Mouse (Mus musculus): Measurements from ENCODE around the gene Eml1.

DNA sequence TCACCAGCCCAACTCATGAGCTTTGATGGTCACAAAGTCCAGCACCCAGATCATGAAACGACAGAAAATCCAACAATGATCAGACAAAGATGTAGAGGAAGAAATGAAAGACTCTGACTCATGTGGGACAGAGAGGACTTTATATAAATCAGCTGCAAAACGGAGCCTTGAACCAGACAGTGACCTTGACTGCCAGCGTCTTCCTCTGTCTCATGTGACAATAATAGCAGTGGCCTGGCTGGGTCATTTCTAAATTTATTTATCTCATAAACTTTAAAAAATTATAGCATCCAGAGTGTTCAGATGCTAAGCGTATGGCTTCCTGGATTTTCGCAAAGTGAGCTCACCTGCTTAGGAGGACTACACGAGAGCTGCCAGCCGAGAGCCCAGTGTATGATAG is 27.9 kb downstream of the Eml1 start:
- TF ChIP-seq CTCF (IDR thresholded peaks at IDR 0.05; ENCODE audit: borderline replicate concordance, control insufficient read depth, extremely low read depth, insufficient read depth, low read length, poor library complexity) (no peak), POLR2A (IDR thresholded peaks at IDR 0.05; ENCODE audit: control insufficient read depth, extremely low read depth, insufficient read depth, low read length, poor library complexity) (no peak)
